Mouse (Mus musculus): ENCODE measurements around the gene Sik3.
"Not testable (repeated sequence)": the region's sequence is repeated elsewhere in the genome, so short reads cannot be mapped to it uniquely, and the experiment has no call there.

Gene Sik3

DNA sequence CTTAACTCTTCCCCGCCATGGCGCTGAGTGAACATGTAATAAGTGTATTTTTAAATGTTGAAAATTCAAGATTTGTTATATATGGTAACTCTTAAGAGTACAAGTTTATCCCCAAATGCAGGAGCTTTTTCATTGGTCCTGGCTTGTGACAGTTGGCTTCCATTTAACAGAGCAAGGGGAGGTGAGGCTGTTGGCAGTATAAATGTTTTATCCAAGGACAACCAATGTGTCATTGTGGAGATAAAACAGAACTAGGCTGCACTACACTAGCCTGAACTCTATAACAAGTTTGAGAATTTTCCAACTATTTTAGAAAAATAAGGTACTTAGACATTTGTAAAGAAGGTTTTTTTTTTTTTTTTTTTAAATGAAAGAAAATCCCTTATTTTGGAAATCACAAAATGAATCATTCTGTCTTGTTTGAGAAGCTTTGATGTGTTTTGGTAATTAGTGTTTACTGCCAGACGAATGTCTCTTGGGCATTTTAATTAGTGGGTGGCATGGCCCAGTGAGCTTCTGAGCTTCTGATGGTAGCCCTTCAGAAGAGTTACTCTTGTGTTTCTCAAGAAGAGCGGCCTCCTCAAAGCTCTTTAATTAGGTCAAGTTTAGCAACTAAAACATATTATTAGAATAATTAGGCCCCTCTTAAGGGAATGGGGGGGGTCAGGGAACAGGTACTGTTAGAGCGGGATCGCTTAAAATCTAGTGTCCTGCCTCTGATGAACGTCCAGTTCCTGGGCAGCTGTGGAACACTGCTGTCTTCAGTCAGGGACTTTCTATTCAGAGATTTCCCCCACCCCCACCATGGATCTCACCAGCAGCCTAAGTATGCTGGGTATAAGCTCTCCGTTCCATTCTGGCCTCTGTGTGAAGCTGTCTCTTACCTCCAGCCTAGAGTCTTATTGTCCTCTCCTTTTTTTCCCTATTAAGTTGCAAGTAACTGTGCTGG lies 139.7 kb downstream of the Sik3 start:
- DNase-seq (ENCODE audit: low spot score): peak; percentile 24

- no peak for DNase-seq (ENCODE audit: low spot score)
These were observed 141.8 kb downstream of the Sik3 start for GRCm38 (mm10) chr9:46154469-46154868.

DNA sequence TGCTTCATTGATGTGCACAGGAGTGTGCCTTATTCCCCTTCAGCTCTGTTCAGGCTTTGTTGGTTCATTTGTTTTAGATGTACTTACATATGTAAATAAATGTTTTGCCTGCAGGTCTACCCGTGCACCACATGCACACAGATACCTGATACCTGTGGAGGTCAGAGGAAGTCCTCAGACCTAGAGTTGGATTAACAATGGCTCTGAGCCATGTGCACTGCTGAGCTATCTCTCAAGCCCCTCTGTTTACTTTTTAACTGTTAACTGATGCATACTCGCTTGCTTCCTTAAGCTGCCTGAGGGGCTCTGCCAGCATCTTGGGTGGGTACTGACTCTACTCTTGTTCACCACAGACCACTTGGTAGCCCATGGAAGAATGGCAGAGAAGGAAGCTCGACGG lies 142.4 kb downstream of the Sik3 start:
- DNase-seq (ENCODE audit: low spot score): no peak

GRCm38 (mm10) chr9:46155818-46156217 lies 143.2 kb downstream of the Sik3 start:
- not testable (repeated sequence) for DNase-seq (ENCODE audit: low spot score)

GRCm38 (mm10) chr9:46156711-46157110 lies 144.1 kb downstream of the Sik3 start:
- DNase-seq (ENCODE audit: low spot score): peak; percentile 7

GRCm38 (mm10) chr9:46158273-46158813 lies 145.7 kb downstream of the Sik3 start:
- no peak for DNase-seq (ENCODE audit: low spot score)

GRCm38 (mm10) chr9:46163430-46163829 lies 150.8 kb downstream of the Sik3 start:
- no peak for DNase-seq (ENCODE audit: low spot score)

DNA sequence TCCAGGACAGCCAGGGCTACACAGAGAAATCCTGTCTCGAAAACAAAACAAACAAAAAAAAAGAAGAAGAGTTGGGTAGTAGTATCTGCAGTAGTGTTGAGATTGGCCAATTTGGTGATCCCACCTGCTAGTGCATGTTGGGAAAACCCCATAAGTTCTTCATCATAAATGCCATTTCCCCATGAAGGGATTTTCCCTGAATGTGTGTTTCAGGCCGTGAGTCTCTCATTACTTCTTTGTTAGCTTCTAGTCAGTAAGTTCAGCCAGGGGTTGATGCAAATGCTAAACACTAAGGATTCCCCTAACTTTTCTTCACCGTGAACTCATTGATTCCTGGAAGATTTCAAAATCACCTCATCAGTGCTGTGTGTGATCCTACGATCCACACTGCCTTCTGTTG lies 156.2 kb downstream of the Sik3 start:
- DNase-seq (ENCODE audit: low spot score): no peak

GRCm38 (mm10) chr9:46172251-46172650 lies 159.6 kb downstream of the Sik3 start:
- DNase-seq (ENCODE audit: low spot score): no peak

DNA sequence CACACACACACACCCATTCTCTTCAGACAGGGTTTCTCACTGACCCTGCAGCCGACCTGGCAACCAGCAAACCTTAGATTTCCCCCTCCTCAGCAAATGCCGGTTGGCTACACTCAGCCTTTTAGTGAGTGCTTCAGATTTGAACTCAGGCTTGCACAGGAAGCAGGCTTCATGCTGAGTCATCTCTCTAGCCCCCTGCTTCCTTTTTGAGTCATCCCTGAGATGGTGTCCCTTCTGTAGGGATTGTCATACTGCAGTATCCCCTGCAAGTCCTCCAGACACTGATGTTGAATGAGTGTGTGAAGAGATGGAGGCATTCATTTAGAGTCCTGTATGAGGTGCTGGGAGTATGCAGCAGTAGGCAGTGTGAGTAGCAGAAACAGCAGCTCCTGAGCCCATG lies 160.3 kb downstream of the Sik3 start:
- DNase-seq (ENCODE audit: low spot score): no peak

DNA sequence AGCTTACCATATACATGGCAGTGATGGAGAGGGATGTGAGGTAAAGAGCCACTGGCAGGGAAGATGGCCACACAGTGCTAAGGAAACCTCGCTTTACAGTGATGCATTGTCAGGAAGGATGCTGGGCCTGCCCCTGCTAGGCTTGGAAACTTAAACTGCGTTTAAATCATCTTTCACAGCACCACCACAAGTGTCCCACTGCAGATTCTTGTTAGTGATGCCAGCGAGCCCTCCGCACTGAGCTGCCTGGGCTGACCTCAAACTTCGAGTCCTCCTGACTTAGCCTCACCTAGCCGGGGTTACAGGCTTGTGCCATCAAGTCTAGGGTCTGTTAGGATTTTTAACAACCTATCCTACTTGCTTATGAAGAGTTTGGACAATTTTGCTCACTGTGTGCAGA lies 161.3 kb downstream of the Sik3 start:
- DNase-seq (ENCODE audit: low spot score): no peak

- no peak for DNase-seq (ENCODE audit: low spot score)
These were observed 162.2 kb downstream of the Sik3 start for GRCm38 (mm10) chr9:46174770-46175294.

GRCm38 (mm10) chr9:46175300-46175699 lies 162.7 kb downstream of the Sik3 start:
- DNase-seq (ENCODE audit: low spot score): no peak

DNA sequence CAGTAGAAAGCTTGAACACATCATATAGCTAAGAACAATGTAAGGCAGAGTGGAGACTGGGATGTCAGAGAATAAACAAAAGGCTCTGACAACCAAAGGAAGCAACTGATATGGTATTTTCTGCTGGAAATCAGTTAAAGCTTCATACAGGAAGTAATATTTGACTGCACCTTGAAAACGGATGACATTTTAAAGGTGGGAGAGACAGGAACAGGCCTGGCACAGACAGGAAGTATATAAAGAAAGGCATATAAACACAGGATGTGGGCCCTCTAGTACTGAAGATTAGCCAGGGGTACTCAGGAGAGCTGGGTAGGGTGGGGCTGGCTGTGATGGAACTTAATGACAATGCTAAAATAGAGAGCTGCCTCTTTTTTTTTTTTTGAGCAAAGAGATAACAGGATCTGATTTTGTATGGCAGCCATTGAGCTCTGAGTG lies 163.3 kb downstream of the Sik3 start:
- no peak for DNase-seq (ENCODE audit: low spot score)

DNA sequence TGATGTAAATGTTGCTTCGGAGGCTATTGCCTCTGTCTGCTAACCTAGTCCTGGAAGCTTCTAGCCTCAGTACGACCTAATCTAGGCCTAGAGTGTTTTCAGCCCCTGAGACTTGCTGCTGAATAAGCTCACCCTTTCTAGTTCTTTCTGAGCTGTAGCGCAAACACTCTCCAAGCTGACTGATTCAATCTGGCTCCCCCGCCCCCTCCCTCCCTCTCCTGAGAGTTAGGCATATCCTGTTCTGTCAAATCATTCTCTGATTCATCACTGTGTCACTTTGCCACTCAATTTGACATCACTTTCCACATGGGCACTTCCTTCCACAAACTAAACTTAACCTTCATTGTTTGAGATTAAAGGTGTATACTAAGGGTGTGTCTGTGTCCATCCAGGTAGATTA lies 164.0 kb downstream of the Sik3 start:
- DNase-seq (ENCODE audit: low spot score): no peak

DNA sequence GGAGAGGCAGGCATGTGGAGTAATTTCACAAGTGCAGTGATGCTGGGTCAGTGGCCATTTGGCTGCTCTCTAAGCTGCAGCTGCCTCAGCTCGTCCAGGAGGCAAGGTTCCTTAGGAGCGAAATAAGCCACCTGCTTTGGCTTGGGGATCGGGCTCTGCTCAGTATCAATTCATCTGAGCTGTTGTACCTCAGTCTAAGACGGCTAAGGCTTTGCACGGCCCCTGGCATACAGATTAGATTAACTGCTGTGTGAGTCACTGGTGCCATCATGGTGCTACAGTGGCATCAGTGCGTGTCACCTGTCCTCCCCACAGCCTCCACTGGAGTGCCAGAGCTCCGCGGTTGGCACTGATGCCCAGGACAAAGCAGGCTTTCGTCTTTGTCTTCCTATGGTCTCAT lies 166.0 kb downstream of the Sik3 start:
- DNase-seq (ENCODE audit: low spot score): no peak

GRCm38 (mm10) chr9:46181297-46181696 lies 168.7 kb downstream of the Sik3 start:
- no peak for DNase-seq (ENCODE audit: low spot score)

DNA sequence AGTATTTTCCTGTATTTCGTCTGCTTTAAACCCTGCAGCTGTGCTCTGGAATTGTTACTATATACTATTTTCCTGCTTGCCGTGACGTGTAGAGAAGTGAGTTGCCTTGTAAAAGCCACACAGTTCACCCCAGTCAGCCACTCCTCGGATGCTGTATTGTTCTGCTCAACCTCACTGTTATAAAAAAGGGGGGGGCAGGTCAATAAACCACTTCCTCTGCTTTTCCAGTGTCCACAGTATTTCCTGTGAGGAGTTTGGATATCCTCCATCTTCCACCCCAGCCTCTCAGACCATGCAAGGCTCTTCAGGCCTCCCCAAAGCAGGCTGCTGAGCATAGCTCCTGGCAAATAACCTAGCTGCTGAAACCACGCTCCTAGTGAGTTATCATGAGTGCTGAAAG lies 171.9 kb downstream of the Sik3 start:
- DNase-seq (ENCODE audit: low spot score): no peak

DNA sequence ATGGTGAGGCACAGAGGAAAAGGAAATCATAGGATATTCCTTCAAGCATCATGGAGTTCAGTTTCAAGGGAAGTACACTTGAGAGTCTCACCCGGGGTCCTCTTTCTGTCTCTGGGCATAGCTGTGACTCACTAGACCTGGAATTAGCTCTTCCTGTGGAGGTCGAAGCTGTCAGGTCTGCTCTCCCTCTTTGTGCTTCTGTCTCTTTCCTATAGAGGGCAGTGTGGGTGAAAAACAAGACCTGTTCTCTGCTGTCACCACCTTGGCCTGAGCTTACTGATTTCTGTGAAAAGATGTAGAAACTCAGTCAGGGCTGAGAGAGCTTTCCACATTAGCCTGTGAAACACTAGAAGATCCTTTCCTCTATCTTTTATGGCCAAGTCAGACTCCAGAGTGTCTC lies 172.6 kb downstream of the Sik3 start:
- DNase-seq (ENCODE audit: low spot score): peak; percentile 56

DNA sequence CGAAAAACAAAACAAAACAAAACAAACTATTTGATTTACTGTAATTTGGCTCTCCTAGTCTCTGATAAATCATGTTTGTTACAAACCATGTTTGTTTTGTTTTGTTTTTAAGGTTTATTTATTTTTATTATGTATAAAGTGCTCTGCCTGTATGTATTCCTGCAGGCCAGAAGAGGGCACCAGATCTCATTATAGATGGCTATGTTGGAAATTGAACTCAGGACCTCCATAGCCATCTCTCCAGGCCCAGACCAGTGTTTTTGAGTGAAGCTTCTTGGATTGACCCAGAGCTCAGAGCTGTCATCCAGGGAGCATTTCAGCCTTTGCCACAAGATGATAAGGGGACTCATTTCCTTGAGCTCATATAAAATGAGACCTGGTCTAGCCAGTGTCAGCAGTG lies 173.8 kb downstream of the Sik3 start:
- no peak for DNase-seq (ENCODE audit: low spot score)

DNA sequence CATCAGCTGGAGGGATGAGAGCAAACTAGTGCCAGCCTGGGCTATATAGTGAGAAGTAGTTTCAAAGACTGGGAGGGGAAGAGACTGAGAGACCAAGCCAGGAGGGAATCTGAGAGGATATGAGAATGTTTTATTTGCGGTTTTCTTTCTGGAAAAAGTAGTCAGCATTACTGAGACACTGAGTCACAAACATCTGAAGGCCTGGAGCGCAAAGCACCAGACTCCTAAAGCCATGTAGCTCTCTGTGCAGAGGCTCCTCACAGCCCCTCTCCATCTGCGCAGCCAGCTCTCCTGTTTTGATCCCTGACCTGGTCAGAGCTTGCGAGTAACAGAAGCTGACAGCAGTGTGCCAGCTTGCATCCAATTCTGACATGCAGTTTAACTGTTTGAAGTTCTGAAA lies 175.8 kb downstream of the Sik3 start:
- peak; percentile 41 for DNase-seq (ENCODE audit: low spot score)

- peak; percentile 15 for DNase-seq (ENCODE audit: low spot score)
These were observed 176.3 kb downstream of the Sik3 start for GRCm38 (mm10) chr9:46188956-46189355.

DNA sequence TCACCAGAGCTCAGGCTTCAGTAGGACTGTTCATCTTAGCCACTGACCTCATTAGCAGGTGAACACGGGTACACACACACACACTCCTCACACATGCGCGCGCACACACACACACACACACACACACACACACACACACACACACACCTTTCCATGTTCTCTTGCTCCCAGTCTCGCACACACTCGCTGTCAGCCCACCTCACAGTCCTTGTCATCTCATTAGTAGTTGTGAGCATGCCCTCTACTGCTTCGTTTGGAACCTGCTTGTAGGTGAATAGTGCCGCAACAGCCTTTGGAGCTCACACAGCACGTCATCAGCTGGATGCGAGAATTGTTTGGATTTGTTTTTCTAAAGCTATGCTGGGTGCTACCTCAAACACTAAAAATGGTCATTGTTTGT lies 176.8 kb downstream of the Sik3 start:
- DNase-seq (ENCODE audit: low spot score): peak; percentile 24

Data from retina, embryonic 14.5 days (tissue).